Mouse (Mus musculus): ENCODE measurements around the gene Nfia. TPM values are rescaled to one million over a fixed set of nuclear protein-coding genes. Genes with fewer than 3 reads are reported as not detected.

The Nfia gene
- total and polyA plus RNA-seq, 3 experiments: 0.96 to 25.1 (median 1.3) TPM

DNA sequence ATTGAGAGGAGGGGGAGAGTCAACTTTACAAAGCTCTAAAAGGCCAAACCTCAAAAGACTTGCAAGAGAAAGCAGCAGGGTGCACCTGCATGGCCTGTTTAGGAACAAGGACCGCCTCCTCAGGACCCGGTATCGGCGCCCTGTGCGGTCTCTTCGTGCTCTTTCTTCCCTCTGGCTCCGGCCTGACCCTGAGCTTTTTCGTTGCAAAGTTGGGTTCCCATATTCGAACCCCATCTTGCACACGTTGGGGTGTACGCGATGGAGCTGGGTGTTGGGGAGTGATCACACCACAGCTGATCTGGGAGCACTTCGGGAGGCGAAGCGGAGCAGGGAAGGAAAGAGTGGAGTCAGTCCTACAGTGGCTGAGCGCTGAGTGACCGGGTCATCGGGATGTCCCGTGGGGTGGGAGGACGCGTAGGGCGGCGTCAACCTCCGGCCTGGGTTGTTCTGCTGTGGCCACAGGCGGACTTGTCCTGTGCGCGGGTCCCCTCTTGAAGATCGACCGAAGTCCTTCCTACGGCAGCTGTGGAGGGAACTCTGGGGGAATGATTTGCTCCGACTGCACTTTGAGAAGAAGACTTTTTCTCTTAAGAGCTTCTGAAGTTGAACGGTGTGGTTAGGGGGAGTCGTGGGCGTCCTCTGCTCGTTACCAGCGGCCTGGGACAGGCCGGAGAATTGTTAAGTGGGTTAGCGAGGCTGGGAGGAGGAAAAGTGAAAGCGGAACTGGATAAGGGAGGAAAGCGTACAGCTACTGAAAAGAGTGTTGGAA is 20.9 kb upstream of the Nfia start:
- H3K4me3 ChIP-seq (ENCODE audit: low read depth, low read length): peak overlapping the region; percentile 59; the same call in 1 of the 2 replicates
- 0 out of 2 replicates have a peak, but pooled peaks cover 2% of the 10 kb centered on the region for H3K4me1 ChIP-seq (ENCODE audit: insufficient read depth, low read depth, low read length)
- ATAC-seq (ENCODE audit: extremely low read depth, insufficient number of reproducible peaks, low FRiP score, poor library complexity, severe bottlenecking) (no peak), DNase-seq (ENCODE audit: low spot score) (no peak)
- H3K27me3 ChIP-seq (ENCODE audit: insufficient read depth, low read length): no peaks in the 10 kb centered on the region
- H3K9me3 ChIP-seq (replicated peaks): peaks cover 14% of the 10 kb centered on the region
- H3K36me3 ChIP-seq (replicated peaks): no peaks in the 10 kb centered on the region
- TF ChIP-seq TAL1 (conservative IDR thresholded peaks at IDR 0.05; ENCODE audit: low read depth, low read length) (no peak), POLR2AphosphoS5 (IDR thresholded peaks at IDR 0.05; ENCODE audit: insufficient replicate concordance, low read depth, low read length) (no peak), CTCF (IDR thresholded peaks at IDR 0.05; ENCODE audit: low read depth, low read length) (no peak), GATA1 (IDR thresholded peaks at IDR 0.05; ENCODE audit: borderline replicate concordance, low read length) (no peak), GATA2 (IDR thresholded peaks at IDR 0.05; ENCODE audit: borderline replicate concordance, low read depth, low read length) (no peak)

DNA sequence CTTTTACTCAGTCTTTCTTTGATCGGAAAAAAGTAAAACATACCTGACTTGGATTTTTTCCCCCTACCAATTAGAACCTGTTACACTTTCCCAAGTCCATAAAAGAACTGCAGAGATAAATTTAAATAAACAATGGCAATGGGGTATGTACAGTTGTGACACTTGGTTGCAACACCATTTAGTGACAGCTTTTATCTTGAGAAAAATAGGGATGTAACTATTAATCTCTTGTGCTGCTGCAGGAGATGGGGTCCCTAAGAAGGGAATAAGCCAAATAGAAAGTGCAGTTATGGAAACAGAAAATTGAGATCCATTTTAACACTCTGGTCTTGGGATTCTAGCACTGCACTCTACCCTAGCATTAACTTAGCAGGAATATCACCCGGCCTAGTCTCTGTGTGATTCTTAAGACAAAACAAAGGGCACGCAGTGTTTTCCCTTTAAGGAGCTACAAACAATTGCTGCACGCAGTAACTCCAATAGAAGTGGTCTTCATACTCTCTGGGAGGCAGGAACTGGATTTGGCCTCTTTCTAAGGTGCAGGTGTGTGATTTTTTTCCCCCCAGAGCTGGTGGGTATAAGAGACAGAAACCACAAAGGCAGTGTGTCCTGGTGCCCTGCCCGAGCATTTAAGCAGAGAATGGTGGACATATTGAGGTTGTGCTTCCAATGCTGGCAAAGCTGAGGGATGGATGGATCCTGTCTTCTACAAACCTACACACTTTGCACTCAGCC is 20.1 kb upstream of the Nfia start:
- no peaks in the 10 kb centered on the region for H3K36me3 ChIP-seq (replicated peaks)
- H3K4me3 ChIP-seq (ENCODE audit: low read depth, low read length): no peak overlapping the region
- no peak for TF ChIP-seq CTCF (IDR thresholded peaks at IDR 0.05; ENCODE audit: low read depth, low read length)
- TF ChIP-seq POLR2AphosphoS5 (IDR thresholded peaks at IDR 0.05; ENCODE audit: insufficient replicate concordance, low read depth, low read length): no peak
- TF ChIP-seq GATA1 (IDR thresholded peaks at IDR 0.05; ENCODE audit: borderline replicate concordance, low read length): no peak
- no peak for TF ChIP-seq GATA2 (IDR thresholded peaks at IDR 0.05; ENCODE audit: borderline replicate concordance, low read depth, low read length)
- no peak for TF ChIP-seq TAL1 (conservative IDR thresholded peaks at IDR 0.05; ENCODE audit: low read depth, low read length)
- H3K27me3 ChIP-seq (ENCODE audit: insufficient read depth, low read length): no peaks in the 10 kb centered on the region
- peaks cover 18% of the 10 kb centered on the region for H3K9me3 ChIP-seq (replicated peaks)
- ATAC-seq (ENCODE audit: extremely low read depth, insufficient number of reproducible peaks, low FRiP score, poor library complexity, severe bottlenecking): no peak
- H3K4me1 ChIP-seq (ENCODE audit: insufficient read depth, low read depth, low read length): 0 out of 2 replicates have a peak, but pooled peaks cover 2% of the 10 kb centered on the region
- no peak for DNase-seq (ENCODE audit: low spot score)

DNA sequence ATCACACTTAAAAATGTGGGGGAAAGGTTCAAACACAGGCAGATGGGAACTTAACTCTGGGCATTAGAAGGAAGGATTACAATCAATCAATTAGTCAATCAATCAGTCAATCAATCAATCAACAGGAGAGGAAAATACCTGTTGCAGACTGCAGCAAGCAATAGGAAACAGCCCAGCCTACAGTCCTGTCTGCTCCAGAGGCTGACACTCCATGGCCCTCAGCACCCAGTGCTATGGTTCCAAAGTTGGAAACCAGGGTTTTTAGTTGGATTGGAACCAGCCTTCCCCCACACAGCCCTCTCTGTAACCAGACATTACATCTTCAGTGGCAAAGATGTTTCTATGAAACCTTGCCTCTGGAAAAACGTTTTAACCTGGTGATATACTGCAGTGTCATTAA is 19.0 kb upstream of the Nfia start:
- Histone ChIP-seq H3K36me3 (replicated peaks) (no peaks in the 10 kb centered on the region), H3K4me1 (ENCODE audit: insufficient read depth, low read depth, low read length) (0 out of 2 replicates have a peak, but pooled peaks cover 2% of the 10 kb centered on the region), H3K4me3 (ENCODE audit: low read depth, low read length) (no peak overlapping the region), H3K9me3 (replicated peaks) (peaks cover 21% of the 10 kb centered on the region), H3K27me3 (ENCODE audit: insufficient read depth, low read length) (no peaks in the 10 kb centered on the region)
- no peak for TF ChIP-seq TAL1 (conservative IDR thresholded peaks at IDR 0.05; ENCODE audit: low read depth, low read length)
- TF ChIP-seq GATA1 (IDR thresholded peaks at IDR 0.05; ENCODE audit: borderline replicate concordance, low read length): no peak
- no peak for TF ChIP-seq CTCF (IDR thresholded peaks at IDR 0.05; ENCODE audit: low read depth, low read length)
- no peak for TF ChIP-seq POLR2AphosphoS5 (IDR thresholded peaks at IDR 0.05; ENCODE audit: insufficient replicate concordance, low read depth, low read length)
- no peak for TF ChIP-seq GATA2 (IDR thresholded peaks at IDR 0.05; ENCODE audit: borderline replicate concordance, low read depth, low read length)
- ATAC-seq (ENCODE audit: extremely low read depth, insufficient number of reproducible peaks, low FRiP score, poor library complexity, severe bottlenecking) (no peak), DNase-seq (ENCODE audit: low spot score) (no peak)

DNA sequence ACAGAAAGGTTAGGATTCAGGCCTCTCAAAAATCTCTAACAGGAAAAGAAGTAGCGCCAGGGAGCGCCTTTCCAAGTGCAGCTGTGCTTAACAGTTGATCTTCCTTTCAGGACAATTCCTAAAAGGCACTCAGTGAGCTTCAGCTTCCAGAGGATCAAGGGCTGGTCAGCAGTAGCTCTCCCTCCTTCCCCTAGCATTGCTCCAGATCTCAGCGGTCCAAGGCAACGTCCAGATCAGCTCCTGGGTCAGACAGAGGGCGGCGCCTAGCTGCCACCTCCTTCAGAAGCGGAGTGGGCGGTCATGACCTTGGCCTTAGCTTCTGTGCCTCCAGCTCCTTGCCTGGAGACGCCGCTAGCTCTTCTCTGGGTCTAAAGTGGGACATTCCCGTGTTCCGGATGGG is 18.3 kb upstream of the Nfia start:
- Histone ChIP-seq H3K4me3 (ENCODE audit: low read depth, low read length) (no peak overlapping the region), H3K9me3 (replicated peaks) (peaks cover 22% of the 10 kb centered on the region), H3K36me3 (replicated peaks) (no peaks in the 10 kb centered on the region), H3K27me3 (ENCODE audit: insufficient read depth, low read length) (no peaks in the 10 kb centered on the region), H3K4me1 (ENCODE audit: insufficient read depth, low read depth, low read length) (0 out of 2 replicates have a peak, but pooled peaks cover 2% of the 10 kb centered on the region)
- ATAC-seq (ENCODE audit: extremely low read depth, insufficient number of reproducible peaks, low FRiP score, poor library complexity, severe bottlenecking) (no peak), DNase-seq (ENCODE audit: low spot score) (no peak)
- TF ChIP-seq TAL1 (conservative IDR thresholded peaks at IDR 0.05; ENCODE audit: low read depth, low read length): no peak
- no peak for TF ChIP-seq GATA2 (IDR thresholded peaks at IDR 0.05; ENCODE audit: borderline replicate concordance, low read depth, low read length)
- no peak for TF ChIP-seq GATA1 (IDR thresholded peaks at IDR 0.05; ENCODE audit: borderline replicate concordance, low read length)
- no peak for TF ChIP-seq POLR2AphosphoS5 (IDR thresholded peaks at IDR 0.05; ENCODE audit: insufficient replicate concordance, low read depth, low read length)
- TF ChIP-seq CTCF (IDR thresholded peaks at IDR 0.05; ENCODE audit: low read depth, low read length): no peak

DNA sequence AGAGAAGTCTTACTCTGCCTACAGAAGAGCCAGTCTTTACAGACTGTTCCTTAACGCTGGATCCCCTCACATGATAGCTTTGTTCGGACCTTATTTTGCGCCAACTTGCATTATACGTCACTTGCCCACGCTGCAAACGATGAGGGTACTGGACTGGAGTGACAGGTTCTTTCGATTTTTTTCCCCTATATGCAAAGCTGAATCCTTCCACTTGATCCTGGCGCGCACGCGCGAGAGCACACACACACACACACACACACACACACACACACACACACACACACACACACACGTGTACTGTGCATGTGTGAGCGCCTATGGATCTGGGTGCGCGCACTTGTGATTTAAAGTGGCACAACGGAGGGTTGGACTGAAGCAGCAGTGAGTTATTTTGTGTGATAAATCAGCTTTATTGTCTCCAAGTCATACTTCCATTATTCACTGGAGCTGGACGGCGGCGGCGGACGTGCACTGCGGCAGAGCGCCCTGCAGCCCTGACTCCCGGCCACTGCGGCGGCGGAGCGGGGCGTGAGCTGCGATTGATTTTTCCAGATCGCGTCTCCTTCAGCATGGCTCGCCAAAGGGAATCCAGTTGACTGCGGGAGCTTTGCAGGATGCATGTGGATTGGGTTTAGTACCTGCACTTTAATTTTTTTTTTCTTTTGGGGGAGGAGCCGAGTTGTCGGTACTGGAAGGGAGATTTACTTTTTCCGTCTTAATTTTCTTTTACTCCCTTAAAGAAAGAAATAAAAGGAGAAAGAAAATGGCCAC is 15.1 kb upstream of the Nfia start:
- no peak overlapping the region for H3K4me3 ChIP-seq (ENCODE audit: low read depth, low read length)
- H3K36me3 ChIP-seq (replicated peaks): no peaks in the 10 kb centered on the region
- peaks cover 11% of the 10 kb centered on the region for H3K9me3 ChIP-seq (replicated peaks)
- DNase-seq (ENCODE audit: low spot score) (no peak), ATAC-seq (ENCODE audit: extremely low read depth, insufficient number of reproducible peaks, low FRiP score, poor library complexity, severe bottlenecking) (no peak)
- no peaks in the 10 kb centered on the region for H3K27me3 ChIP-seq (ENCODE audit: insufficient read depth, low read length)
- no peak for TF ChIP-seq POLR2AphosphoS5 (IDR thresholded peaks at IDR 0.05; ENCODE audit: insufficient replicate concordance, low read depth, low read length)
- no peaks in the 10 kb centered on the region for H3K4me1 ChIP-seq (ENCODE audit: insufficient read depth, low read depth, low read length)

DNA sequence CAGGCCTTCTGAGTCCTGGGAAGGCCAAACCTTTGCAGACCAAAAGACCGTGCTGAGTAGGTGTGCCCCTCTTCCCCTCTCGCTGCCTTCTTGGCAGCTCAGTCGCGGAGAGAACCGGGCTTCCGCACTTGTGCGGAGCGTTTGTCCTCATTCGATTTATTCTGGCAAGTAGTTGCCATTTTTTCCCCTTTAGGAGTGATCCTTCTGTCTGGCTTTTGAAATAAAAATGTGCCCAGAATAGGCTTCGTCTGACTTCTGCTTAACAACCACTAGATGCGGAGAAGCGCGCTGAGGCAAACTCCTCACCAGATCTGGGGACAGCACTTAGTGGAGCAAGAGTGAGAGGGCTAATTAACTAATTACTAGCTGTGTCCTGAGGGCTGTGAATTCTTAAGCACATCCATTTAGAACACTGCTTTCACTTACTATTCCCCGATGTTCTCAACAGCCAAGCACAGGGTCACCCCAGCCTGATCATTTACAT is 14.5 kb upstream of the Nfia start:
- H3K27me3 ChIP-seq (ENCODE audit: insufficient read depth, low read length): no peaks in the 10 kb centered on the region
- no peak for TF ChIP-seq POLR2AphosphoS5 (IDR thresholded peaks at IDR 0.05; ENCODE audit: insufficient replicate concordance, low read depth, low read length)
- ATAC-seq (ENCODE audit: extremely low read depth, insufficient number of reproducible peaks, low FRiP score, poor library complexity, severe bottlenecking) (no peak), DNase-seq (ENCODE audit: low spot score) (no peak)
- H3K4me3 ChIP-seq (ENCODE audit: low read depth, low read length): no peak overlapping the region
- no peaks in the 10 kb centered on the region for H3K36me3 ChIP-seq (replicated peaks)
- H3K4me1 ChIP-seq (ENCODE audit: insufficient read depth, low read depth, low read length): no peaks in the 10 kb centered on the region
- peaks cover 11% of the 10 kb centered on the region for H3K9me3 ChIP-seq (replicated peaks)

All from G1E (cell line).